Mouse (Mus musculus): ENCODE measurements around the gene Btbd9. TPM values are rescaled to one million over a fixed set of nuclear protein-coding genes. Genes with fewer than 3 reads are reported as not detected.

Gene Btbd9
- total and polyA plus RNA-seq, 3 experiments: 24.7 to 33.8 TPM; not detected in 1

DNA sequence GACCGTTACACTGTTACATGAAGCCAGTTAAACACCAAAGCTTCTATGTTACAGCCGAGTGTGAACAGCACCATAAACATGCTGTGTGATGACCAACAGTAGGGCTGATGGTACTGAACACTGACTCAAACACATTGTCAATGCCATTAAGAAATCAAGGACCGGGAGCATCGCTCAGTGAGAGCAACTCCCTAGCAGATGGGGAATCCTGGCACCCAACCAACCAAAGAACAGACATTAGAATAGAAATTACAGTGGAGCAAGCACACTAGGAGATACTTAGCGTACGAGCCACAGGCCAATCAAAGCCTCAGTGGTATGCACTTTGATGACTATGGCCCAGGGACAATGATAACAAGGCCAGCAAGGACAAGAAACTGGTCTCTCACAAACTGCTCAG, 303.5 kb downstream of the Btbd9 start:
- no peaks in the 10 kb centered on the region for H3K27me3 ChIP-seq (ENCODE audit: control insufficient read depth in 1 of 2, insufficient read depth in 2 of 2, low read length in 2 of 2)
- H3K9me3 ChIP-seq (replicated peaks; ENCODE audit: insufficient read depth, low read length): no peaks in the 10 kb centered on the region
- no peak overlapping the region for H3K4me3 ChIP-seq (ENCODE audit: control insufficient read depth in 1 of 2, insufficient read depth in 1 of 2, low read depth in 2 of 2, low read length in 2 of 2)
- no peak overlapping the region for H3K27ac ChIP-seq (ENCODE audit: control insufficient read depth, low read depth, low read length)
- no peak overlapping the region for H3K9ac ChIP-seq (ENCODE audit: control insufficient read depth, low read depth, low read length, poor library complexity, severe bottlenecking)
- H3K36me3 ChIP-seq (ENCODE audit: control insufficient read depth in 1 of 2, insufficient read depth in 2 of 2, low read length in 2 of 2): no peaks in the 10 kb centered on the region; a peak in 2 of 4 replicates
- TF ChIP-seq SMC3 (IDR thresholded peaks at IDR 0.05; ENCODE audit: low read depth, low read length) (no peak), MAZ (IDR thresholded peaks at IDR 0.05; ENCODE audit: low read depth, low read length) (no peak)
- DNase-seq (ENCODE audit: low read depth, low spot score): no peak
- no peaks in the 10 kb centered on the region for H3K4me1 ChIP-seq (ENCODE audit: control insufficient read depth in 1 of 2, insufficient read depth in 2 of 2, low read length in 2 of 2)
- no peaks in the 10 kb centered on the region for H3K79me2 ChIP-seq (ENCODE audit: control insufficient read depth, insufficient read depth, low read length, poor library complexity)

DNA sequence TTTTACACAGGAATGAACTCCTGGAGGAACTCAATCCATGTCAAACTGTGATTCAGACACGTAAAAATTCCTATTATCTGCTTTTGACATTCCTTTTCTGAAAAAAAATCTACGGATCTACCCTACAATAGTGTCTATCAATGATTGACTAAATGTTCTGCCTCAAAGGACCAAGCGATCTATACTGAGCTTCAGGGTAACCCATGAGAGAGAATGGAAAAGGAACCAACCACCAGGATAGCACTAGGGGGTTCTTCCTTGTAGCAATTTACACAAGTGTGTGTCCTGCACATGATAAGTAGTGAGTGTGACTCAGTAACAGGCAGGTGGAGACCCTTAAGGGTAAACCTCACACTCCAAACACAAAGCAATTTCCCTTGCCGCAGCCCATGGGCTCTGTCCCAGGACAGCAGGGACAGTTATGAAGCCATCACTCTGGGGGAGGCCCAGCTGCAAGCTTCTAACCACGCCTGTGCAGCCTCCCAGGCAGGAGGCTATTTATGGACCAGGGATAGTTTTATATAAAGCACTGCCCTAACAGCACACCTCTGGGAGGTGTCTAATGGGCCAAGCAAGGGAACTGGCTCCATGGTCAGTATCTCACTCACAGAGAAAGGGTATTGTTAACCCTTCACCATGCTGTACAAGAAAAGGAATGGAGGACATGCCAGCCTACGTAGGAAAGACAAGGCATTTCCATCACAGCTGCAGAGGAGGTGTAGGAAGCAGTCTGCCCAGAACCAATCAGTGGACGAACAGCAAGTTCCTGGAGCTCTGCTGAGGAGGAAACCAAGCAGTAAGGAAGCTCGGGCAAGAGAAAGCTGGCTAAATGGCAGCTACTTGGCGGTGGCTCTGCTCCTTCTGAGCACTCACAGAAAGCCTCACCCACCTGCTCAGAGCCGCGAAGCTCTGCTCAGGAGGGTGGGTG, 306.9 kb downstream of the Btbd9 start:
- Histone ChIP-seq H3K79me2 (ENCODE audit: control insufficient read depth, insufficient read depth, low read length, poor library complexity) (no peaks in the 10 kb centered on the region), H3K27ac (ENCODE audit: control insufficient read depth, low read depth, low read length) (no peak overlapping the region), H3K9me3 (replicated peaks; ENCODE audit: insufficient read depth, low read length) (no peaks in the 10 kb centered on the region), H3K36me3 (ENCODE audit: control insufficient read depth in 1 of 2, insufficient read depth in 2 of 2, low read length in 2 of 2) (no peaks in the 10 kb centered on the region; a peak in 1 of 4 replicates), H3K27me3 (ENCODE audit: control insufficient read depth in 1 of 2, insufficient read depth in 2 of 2, low read length in 2 of 2) (no peaks in the 10 kb centered on the region), H3K9ac (ENCODE audit: control insufficient read depth, low read depth, low read length, poor library complexity, severe bottlenecking) (no peak overlapping the region), H3K4me3 (ENCODE audit: control insufficient read depth in 1 of 2, insufficient read depth in 1 of 2, low read depth in 2 of 2, low read length in 2 of 2) (no peak overlapping the region), H3K4me1 (ENCODE audit: control insufficient read depth in 1 of 2, insufficient read depth in 2 of 2, low read length in 2 of 2) (no peaks in the 10 kb centered on the region)
- TF ChIP-seq MYB (IDR thresholded peaks at IDR 0.05; ENCODE audit: low read depth, low read length) (no peak), GATA1 (IDR thresholded peaks at IDR 0.05; ENCODE audit: low read depth, low read length) (no peak), CTCF (IDR thresholded peaks at IDR 0.05 in 2 of 3, conservative IDR thresholded peaks at IDR 0.05 in 1 of 3; ENCODE audit: control insufficient read depth in 1 of 3, insufficient read depth in 1 of 3, low read depth in 2 of 3, low read length in 3 of 3, poor library complexity in 1 of 3, severe bottlenecking in 1 of 3) (no peak), ETS1 (IDR thresholded peaks at IDR 0.05; ENCODE audit: low read depth, low read length) (no peak), NELFE (IDR thresholded peaks at IDR 0.05; ENCODE audit: low read depth, low read length) (no peak), MEF2A (IDR thresholded peaks at IDR 0.05; ENCODE audit: extremely low read depth, insufficient replicate concordance, low read depth, low read length, poor library complexity, severe bottlenecking) (no peak)
- no peak for DNase-seq (ENCODE audit: low read depth, low spot score)

- H3K4me3 ChIP-seq (ENCODE audit: control insufficient read depth in 1 of 2, insufficient read depth in 1 of 2, low read depth in 2 of 2, low read length in 2 of 2): no peak overlapping the region
- H3K9ac ChIP-seq (ENCODE audit: control insufficient read depth, low read depth, low read length, poor library complexity, severe bottlenecking): no peak overlapping the region
- no peak overlapping the region for H3K27ac ChIP-seq (ENCODE audit: control insufficient read depth, low read depth, low read length)
- TF ChIP-seq JUND (IDR thresholded peaks at IDR 0.05; ENCODE audit: low read depth, low read length) (no peak), HCFC1 (IDR thresholded peaks at IDR 0.05; ENCODE audit: low read depth, low read length) (no peak), TAL1 (IDR thresholded peaks at IDR 0.05; ENCODE audit: low read length) (no peak), TCF12 (IDR thresholded peaks at IDR 0.05; ENCODE audit: low read depth, low read length) (no peak), SMC3 (IDR thresholded peaks at IDR 0.05; ENCODE audit: low read depth, low read length) (no peak), GABPA (IDR thresholded peaks at IDR 0.05; ENCODE audit: low read depth, low read length) (no peak), SIN3A (IDR thresholded peaks at IDR 0.05; ENCODE audit: low read length) (no peak), CHD1 (IDR thresholded peaks at IDR 0.05; ENCODE audit: low read depth, low read length) (no peak), POLR2AphosphoS2 (IDR thresholded peaks at IDR 0.05; ENCODE audit: low read length) (no peak), ZKSCAN1 (IDR thresholded peaks at IDR 0.05; ENCODE audit: low read depth, low read length) (no peak)
- no peaks in the 10 kb centered on the region for H3K79me2 ChIP-seq (ENCODE audit: control insufficient read depth, insufficient read depth, low read length, poor library complexity)
- no peaks in the 10 kb centered on the region for H3K9me3 ChIP-seq (replicated peaks; ENCODE audit: insufficient read depth, low read length)
- H3K27me3 ChIP-seq (ENCODE audit: control insufficient read depth in 1 of 2, insufficient read depth in 2 of 2, low read length in 2 of 2): no peaks in the 10 kb centered on the region
- no peaks in the 10 kb centered on the region; a peak in 1 of 4 replicates for H3K36me3 ChIP-seq (ENCODE audit: control insufficient read depth in 1 of 2, insufficient read depth in 2 of 2, low read length in 2 of 2)
- no peak for DNase-seq (ENCODE audit: low read depth, low spot score)
- H3K4me1 ChIP-seq (ENCODE audit: control insufficient read depth in 1 of 2, insufficient read depth in 2 of 2, low read length in 2 of 2): no peaks in the 10 kb centered on the region
Observed at GRCm38 (mm10) chr17:30268456-30268855, 307.8 kb downstream of the Btbd9 start.

Measured in MEL (cell line).